In the genomic region with DNA sequence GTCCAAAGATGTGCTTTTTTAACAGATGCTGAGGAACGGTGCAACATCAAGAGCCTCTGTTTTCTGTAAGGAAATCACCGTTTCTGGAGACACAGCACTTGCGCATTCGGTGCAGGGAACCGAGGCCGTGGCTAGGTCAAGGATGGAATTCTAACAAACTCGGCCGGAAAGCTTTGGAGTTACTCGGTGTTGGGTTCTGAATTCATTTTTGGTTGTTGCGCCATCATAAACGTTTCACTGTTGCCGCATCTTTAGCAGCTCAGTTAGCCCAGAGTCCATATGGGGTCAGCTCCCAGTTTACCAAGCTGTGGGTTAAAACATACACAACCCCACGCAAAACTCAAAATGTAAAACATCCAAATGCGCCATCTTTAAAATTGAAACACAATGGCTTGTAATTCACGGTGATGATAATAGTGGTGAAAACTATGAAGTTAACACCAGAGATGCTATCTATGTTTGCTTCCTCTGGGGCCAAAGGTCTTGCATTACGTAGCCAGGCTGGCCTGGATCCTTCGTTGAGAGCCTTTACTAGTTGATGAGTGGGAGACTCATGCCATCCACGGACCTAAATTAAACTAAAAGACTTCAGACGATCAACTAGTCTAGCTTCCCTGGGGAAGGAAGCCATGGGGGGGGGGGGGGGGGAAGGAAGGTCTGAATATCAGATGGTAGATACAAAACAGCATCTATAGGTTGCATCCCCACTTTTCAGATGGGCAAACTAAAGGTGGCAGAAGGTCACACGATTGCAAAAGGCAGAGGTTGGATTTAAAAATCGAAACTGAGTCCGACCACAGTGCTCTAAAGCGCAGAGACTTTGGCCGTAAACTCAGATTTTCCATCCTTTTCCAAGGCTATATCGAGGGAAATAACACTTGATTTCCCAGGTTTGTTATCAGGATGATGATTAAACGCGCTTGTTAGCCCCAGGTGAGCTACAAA, we compare ENCODE assay signal across 8 mouse cellular contexts. TPM values are rescaled to one million over a fixed set of nuclear protein-coding genes. Genes with fewer than 3 reads are reported as not detected.
DNase-seq lines count a peak whose midpoint lies in the region; ATAC-seq and TF ChIP-seq lines count a peak whose summit lies in the region.

No protein-coding gene starts in this region.

- no peak for ATAC-seq in erythroblast, adult 5-6 weeks (replicated peaks; ENCODE audit: low FRiP score, poor library complexity, severe bottlenecking)
- no peak; the same call in 1 of the 2 replicates for ATAC-seq in heart, postnatal 0 days (ENCODE audit: insufficient read depth, low read depth)

- H3K9me3 ChIP-seq in erythroblast, embryonic 14.5 days (ENCODE audit: control insufficient read depth, low read length) = peaks cover 3% of the 10 kb centered on the region
- no peaks in the 10 kb centered on the region for H3K9me3 ChIP-seq in ES-Bruce4 (replicated peaks; ENCODE audit: control insufficient read depth, insufficient read depth, low read length, poor library complexity, severe bottlenecking)
- H3K9me3 ChIP-seq in heart, postnatal 0 days (replicated peaks; ENCODE audit: control insufficient read depth, low read length) = no peaks in the 10 kb centered on the region
- H3K9me3 ChIP-seq in megakaryocyte, embryonic 14.5 days = no peaks in the 10 kb centered on the region

- 47% methylated on average over 27 of the region's 27 CpGs for WGBS in heart, postnatal 0 days

- H3K4me1 ChIP-seq in erythroblast, embryonic 14.5 days (ENCODE audit: control insufficient read depth) = peaks cover 21% of the 10 kb centered on the region
- H3K4me1 ChIP-seq in ES-Bruce4 (ENCODE audit: control insufficient read depth, insufficient read depth, low read length) = no peaks in the 10 kb centered on the region
- H3K4me1 ChIP-seq in heart, postnatal 0 days (ENCODE audit: control insufficient read depth, insufficient read depth) = peaks cover 8% of the 10 kb centered on the region
- H3K4me1 ChIP-seq in megakaryocyte, embryonic 14.5 days = peaks cover 27% of the 10 kb centered on the region

- peaks cover 10% of the 10 kb centered on the region for H3K36me3 ChIP-seq in erythroblast, embryonic 14.5 days (ENCODE audit: control insufficient read depth)
- H3K36me3 ChIP-seq in ES-Bruce4 (ENCODE audit: control insufficient read depth, insufficient read depth, low read length, poor library complexity, severe bottlenecking) = 0 out of 2 replicates have a peak, but pooled peaks cover 4% of the 10 kb centered on the region
- H3K36me3 ChIP-seq in heart, postnatal 0 days (replicated peaks; ENCODE audit: control insufficient read depth, insufficient read depth, low read length) = no peaks in the 10 kb centered on the region
- peaks cover 31% of the 10 kb centered on the region for H3K36me3 ChIP-seq in megakaryocyte, embryonic 14.5 days (replicated peaks; ENCODE audit: low read length)

- no peak for TF ChIP-seq EP300 in ES-Bruce4 (IDR thresholded peaks at IDR 0.05; ENCODE audit: insufficient read depth, low read depth, low read length)
- no peak for TF ChIP-seq EP300 in heart, postnatal 0 days (IDR thresholded peaks at IDR 0.05; ENCODE audit: low read depth)

- TF ChIP-seq POLR2A in ES-Bruce4 (IDR thresholded peaks at IDR 0.05; ENCODE audit: insufficient read depth, low read length) = no peak

- peak overlapping the region; percentile 77 for H3K9ac ChIP-seq in ES-Bruce4 (ENCODE audit: low read depth, poor library complexity, severe bottlenecking)
- peak overlapping the region; percentile 85 for H3K9ac ChIP-seq in heart, postnatal 0 days (replicated peaks; ENCODE audit: low read depth, low read length)

- H3K4me3 ChIP-seq in erythroblast, embryonic 14.5 days (replicated peaks) = peak overlapping the region; percentile 86
- peak overlapping the region; percentile 81 for H3K4me3 ChIP-seq in ES-Bruce4 (ENCODE audit: low read depth, low read length)
- H3K4me3 ChIP-seq in heart, postnatal 0 days (ENCODE audit: low read depth, low read length) = peak overlapping the region; percentile 84
- peak overlapping the region; percentile 93 for H3K4me3 ChIP-seq in megakaryocyte, embryonic 14.5 days (replicated peaks)

- H3K27me3 ChIP-seq in erythroblast, embryonic 14.5 days (ENCODE audit: control insufficient read depth) = no peaks in the 10 kb centered on the region
- H3K27me3 ChIP-seq in ES-Bruce4 (ENCODE audit: control insufficient read depth, insufficient read depth, low read length, poor library complexity, severe bottlenecking) = no peaks in the 10 kb centered on the region
- no peaks in the 10 kb centered on the region for H3K27me3 ChIP-seq in heart, postnatal 0 days (ENCODE audit: control insufficient read depth, insufficient read depth, low read length)
- H3K27me3 ChIP-seq in megakaryocyte, embryonic 14.5 days (replicated peaks) = no peaks in the 10 kb centered on the region

- H3K4me2 ChIP-seq in heart, postnatal 0 days (ENCODE audit: low read depth, low read length) = peak overlapping the region; percentile 66

- H3K27ac ChIP-seq in ES-Bruce4 (ENCODE audit: insufficient read depth, low read length) = peak overlapping the region; percentile 70
- peak overlapping the region; percentile 75 for H3K27ac ChIP-seq in heart, postnatal 0 days (ENCODE audit: low read depth)

- no peak for TF ChIP-seq CTCF in ES-Bruce4 (IDR thresholded peaks at IDR 0.05; ENCODE audit: low read depth, low read length)
- no peak for TF ChIP-seq CTCF in heart, postnatal 0 days (IDR thresholded peaks at IDR 0.05; ENCODE audit: low read depth)

- no peak for DNase-seq in heart, postnatal 0 days (ENCODE audit: low spot score)
- DNase-seq in right cerebral cortex, postnatal 4 days = no peak
- no peak for DNase-seq in right cerebral cortex, postnatal 14 days
- DNase-seq in left cerebral cortex, adult 18-20 months (ENCODE audit: low spot score in 2 of 2) = no peak

RNA-seq across cellular contexts. Expression of gene Nmt1, which starts 11.8 kb away (rescaled TPM):
- polyA plus RNA-seq in erythroblast, embryonic 14.5 days (2012) = 1.5 and 3.6 TPM in 2 replicates
- total RNA-seq in erythroblast, adult 5-6 weeks (2015; ENCODE audit: low replicate concordance) = 17.8 and 31.3 TPM in 2 replicates
- 16.9 and 17.3 TPM in 2 replicates for total RNA-seq in erythroblast, adult 5-6 weeks (2017; ENCODE audit: low replicate concordance)
- polyA plus RNA-seq in ES-Bruce4 (2011; ENCODE audit: insufficient read depth, insufficient read length, low read depth, missing spikeins) = 101 TPM in 2 replicates
- total RNA-seq in heart, postnatal 0 days (2014; rRNA removed; ENCODE audit: low replicate concordance) = 47.6 and 63.6 TPM in 2 replicates
- polyA plus RNA-seq in heart, postnatal 0 days (2015; fragmentation: Nextera tagmentation; extraction: Ambion mirVana) = 46.6 and 50.0 TPM in 2 replicates
- polyA plus RNA-seq in megakaryocyte, embryonic 14.5 days (2012; ENCODE audit: insufficient read depth, low replicate concordance) = 5.7 and 17.6 TPM in 2 replicates
- 100 to 1,000 TPM; 130 to 131 TPM for total RNA-seq in left cerebral cortex, adult 18-20 months (2021)

RNA-seq across cellular contexts. Expression of gene Dcakd, which starts 12.0 kb away (rescaled TPM):
- 2.1 and 3.4 TPM in 2 replicates for polyA plus RNA-seq in erythroblast, embryonic 14.5 days (2012)
- total RNA-seq in erythroblast, adult 5-6 weeks (2015; ENCODE audit: low replicate concordance) = 16.3 and 25.5 TPM in 2 replicates
- 6.8 and 26.4 TPM in 2 replicates for total RNA-seq in erythroblast, adult 5-6 weeks (2017; ENCODE audit: low replicate concordance)
- polyA plus RNA-seq in ES-Bruce4 (2011; ENCODE audit: insufficient read depth, insufficient read length, low read depth, missing spikeins) = 120 and 134 TPM in 2 replicates
- 53.5 and 64.0 TPM in 2 replicates for total RNA-seq in heart, postnatal 0 days (2014; rRNA removed; ENCODE audit: low replicate concordance)
- 45.2 and 50.4 TPM in 2 replicates for polyA plus RNA-seq in heart, postnatal 0 days (2015; fragmentation: Nextera tagmentation; extraction: Ambion mirVana)
- 56.4 and 77.6 TPM in 2 replicates for polyA plus RNA-seq in megakaryocyte, embryonic 14.5 days (2012; ENCODE audit: insufficient read depth, low replicate concordance)
- 10 to 100 TPM; 44.4 to 44.6 TPM for total RNA-seq in left cerebral cortex, adult 18-20 months (2021)

Comparison
In these comparisons a context has a peak if more than half of its experiments do, and no peak if none do; other contexts are left out.
1. RNA of gene Dcakd, which starts 12.0 kb away (polyA plus RNA-seq): 120 to 134 TPM in ES-Bruce4, 56.4 to 77.6 TPM in megakaryocyte, embryonic 14.5 days and 45.2 to 50.4 TPM in heart, postnatal 0 days; 2.1 to 3.4 TPM in erythroblast, embryonic 14.5 days; every median in the first group is over 10 times any median in the second.
2. Peak in every context shown above with its lines, with median percentiles within 50 percentile points of each other: H3K4me3 ChIP-seq.